Mouse (Mus musculus): Measurements from ENCODE around the gene Erich2.
A peak's percentile ranks its signal among the peaks of the same experiment; 100 is the strongest.

Erich2 gene

GRCm38 (mm10) chr2:70562011-70562491 is 53.4 kb downstream of the Erich2 start:
- no peak for DNase-seq (ENCODE audit: low read depth, low spot score)

DNA sequence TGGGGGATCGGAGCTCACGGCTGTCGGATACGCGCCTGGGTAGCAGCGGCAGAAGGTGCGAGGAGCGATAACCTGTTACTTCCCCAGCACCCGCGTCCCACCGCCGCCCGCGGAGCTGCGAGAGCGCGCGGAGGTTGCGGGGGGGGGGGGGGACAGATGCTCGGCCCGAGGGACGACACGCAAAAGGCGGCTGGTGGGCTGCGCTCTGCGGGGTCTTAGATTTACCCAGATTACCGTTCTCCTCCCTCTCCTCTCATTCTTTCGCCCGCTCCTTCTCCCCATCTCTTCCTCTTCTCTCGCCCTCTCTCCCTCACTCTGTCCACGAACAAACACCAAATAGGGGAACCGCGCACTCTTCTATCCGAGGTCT is 54.0 kb downstream of the Erich2 start:
- no peak for DNase-seq (ENCODE audit: low read depth, low spot score)

DNA sequence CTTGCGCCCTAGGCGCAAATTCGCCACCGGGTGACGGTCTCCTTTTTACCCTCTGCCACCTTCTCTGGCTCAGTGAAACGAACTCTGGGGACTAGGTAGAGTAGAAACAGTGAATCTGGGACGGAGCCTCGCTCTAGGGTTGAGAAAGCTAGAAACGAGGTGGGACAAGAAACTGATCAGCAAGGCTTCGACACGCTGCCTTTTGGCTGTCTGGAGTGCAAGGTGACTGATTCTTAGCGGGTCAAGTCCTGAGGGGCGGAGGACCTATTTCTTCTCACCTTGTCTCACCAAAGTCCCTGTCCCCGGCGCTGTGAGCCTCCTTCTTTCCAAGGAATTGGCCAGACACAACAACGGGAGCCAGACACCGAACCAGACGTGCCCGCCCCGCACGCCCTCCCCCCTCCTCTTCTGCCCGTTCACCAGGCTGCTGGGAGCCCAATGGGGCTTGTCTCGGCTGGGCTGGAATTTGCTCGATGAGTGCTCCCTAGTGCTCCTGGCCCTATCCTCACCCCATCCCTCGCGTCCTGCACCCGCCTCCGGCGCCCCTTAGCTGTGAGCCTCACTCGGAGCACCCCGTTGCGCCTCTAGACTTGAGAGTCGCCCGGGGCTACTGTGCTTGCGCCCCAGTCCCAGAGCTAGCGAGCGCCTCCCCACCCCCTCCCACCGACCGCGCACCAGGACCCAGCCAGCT is 54.5 kb downstream of the Erich2 start:
- no peak for DNase-seq (ENCODE audit: low read depth, low spot score)

DNA sequence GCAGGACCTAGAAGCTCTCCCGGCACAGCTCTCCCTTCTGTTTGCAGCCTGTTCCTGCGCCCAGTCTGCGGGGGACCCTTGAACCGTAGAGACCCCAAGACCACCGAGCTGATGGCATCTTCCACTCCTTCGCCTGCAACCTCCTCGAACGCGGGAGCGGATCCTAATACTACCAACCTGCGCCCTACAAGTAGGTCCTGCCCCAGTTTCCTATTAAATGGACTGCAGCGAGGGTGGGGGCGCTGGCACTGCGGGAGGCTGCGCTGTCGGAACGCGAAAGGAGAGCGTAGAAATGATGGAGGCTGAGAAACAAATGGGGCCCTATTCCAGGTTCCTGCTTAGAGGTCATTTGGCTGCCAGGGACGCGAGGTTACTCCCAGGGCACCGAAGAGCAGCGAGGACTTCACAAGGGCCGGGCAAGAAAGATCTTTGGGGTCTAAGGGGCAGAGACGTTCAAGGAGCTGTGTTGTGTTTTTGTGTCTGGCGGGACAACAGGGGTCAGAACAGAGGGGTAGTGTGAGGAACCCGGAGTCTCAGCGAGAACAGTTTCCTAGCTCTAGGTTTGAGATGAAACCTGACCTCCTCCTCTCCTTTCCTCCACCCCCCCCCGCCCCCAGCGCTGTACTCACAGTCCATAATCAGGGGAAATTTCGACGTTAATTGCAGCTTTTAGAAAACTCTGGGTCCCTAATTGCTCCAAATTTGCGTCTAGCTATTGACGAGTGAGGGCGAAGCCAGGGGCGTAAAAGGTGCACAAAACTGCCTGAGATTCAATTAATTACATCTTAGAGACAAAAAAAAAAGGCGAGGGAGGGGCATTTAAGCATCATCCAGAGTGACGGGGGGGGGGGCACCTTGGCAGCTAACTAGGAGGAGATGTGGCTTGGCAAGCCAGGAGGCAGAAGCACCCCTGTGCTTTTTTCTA is 55.4 kb downstream of the Erich2 start:
- DNase-seq (ENCODE audit: low read depth, low spot score), result no peak

- no peak for DNase-seq (ENCODE audit: low read depth, low spot score)
Observed at GRCm38 (mm10) chr2:70564646-70565315, 56.2 kb downstream of the Erich2 start.

GRCm38 (mm10) chr2:70565651-70566602 is 57.3 kb downstream of the Erich2 start:
- DNase-seq (ENCODE audit: low read depth, low spot score), result no peak

DNA sequence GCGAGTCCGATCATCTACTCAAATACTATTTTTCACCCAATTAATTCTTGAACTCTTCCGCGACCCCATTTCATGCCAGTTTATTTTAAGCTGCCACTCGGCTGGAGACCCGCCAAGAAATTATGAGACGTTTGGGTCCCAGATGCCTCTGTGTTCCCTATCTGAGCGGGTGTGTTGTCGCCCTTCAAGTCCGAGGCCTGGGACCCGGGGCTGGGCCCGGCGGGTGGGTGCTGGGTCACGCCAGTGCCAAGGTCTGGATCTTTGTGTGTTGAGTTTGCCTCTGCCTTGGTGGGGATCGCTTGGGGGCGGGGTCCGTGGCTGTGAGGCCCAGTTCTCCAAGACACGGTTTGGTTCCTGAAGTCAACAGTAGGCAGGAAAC is 58.0 kb downstream of the Erich2 start:
- no peak for DNase-seq (ENCODE audit: low read depth, low spot score)

- peak; percentile 60 for DNase-seq (ENCODE audit: low read depth, low spot score)
Observed at GRCm38 (mm10) chr2:70567071-70567681, 58.6 kb downstream of the Erich2 start.

DNA sequence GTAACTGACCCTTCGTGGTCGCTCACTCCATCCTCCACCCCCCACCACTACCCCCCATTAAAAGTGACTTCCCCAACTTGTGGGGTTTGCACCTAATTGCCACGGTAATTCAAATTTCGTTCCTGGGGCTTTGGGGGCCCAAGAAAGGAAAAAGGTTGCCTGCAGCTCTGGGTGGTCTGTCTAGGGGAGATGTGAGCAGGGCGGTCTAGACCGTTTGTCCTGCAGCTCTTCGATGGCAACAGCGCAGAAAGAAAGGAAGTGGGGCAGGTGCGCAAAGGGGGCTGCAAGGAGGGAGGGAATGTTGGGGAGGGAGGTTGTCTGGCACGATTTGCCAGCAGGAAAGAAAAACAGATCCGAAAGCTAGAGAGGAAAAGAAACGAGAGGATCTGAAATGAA is 59.1 kb downstream of the Erich2 start:
- no peak for DNase-seq (ENCODE audit: low read depth, low spot score)

GRCm38 (mm10) chr2:70568198-70568941 is 59.8 kb downstream of the Erich2 start:
- no peak for DNase-seq (ENCODE audit: low read depth, low spot score)

- DNase-seq (ENCODE audit: low read depth, low spot score), result no peak
Observed at GRCm38 (mm10) chr2:70571698-70572097, 63.1 kb downstream of the Erich2 start.

- DNase-seq (ENCODE audit: low read depth, low spot score), result no peak
Observed at GRCm38 (mm10) chr2:70572251-70572650, 63.6 kb downstream of the Erich2 start.

GRCm38 (mm10) chr2:70573544-70574210 is 65.1 kb downstream of the Erich2 start:
- DNase-seq (ENCODE audit: low read depth, low spot score), result no peak

- DNase-seq (ENCODE audit: low read depth, low spot score), result no peak
Observed at GRCm38 (mm10) chr2:70588200-70588599, 79.6 kb downstream of the Erich2 start.

Data from forelimb bud, embryonic 11.5 days (tissue).